Mouse (Mus musculus): ENCODE measurements at regions not wholly inside any gene's neighbourhood (a gene's known extent, or its start where the extent isn't known, plus 50 kb on each side); places are given as distances from the start of the nearest gene placed in this dataset.

DNA sequence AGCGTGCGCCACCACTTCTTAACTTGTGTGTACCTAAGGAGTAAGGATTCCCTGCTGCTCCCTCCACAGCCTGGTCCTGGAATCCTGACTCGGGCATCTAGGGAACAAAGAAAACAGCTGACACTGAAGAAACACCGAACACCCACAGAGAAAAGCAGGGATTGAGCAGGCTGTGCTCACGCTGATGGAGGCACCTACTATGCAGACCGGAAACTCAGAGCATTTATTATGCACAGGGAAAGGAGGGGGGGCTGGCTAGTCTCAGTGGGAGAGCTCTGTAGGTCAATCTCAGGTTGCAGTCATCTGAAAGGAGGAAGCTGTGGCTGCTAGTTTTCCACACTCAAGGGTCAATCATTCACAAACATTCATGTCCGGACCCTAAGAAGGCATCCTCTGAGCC, 300.7 kb upstream of the G2e3 start:
- no peaks in the 10 kb centered on the region for H3K79me2 ChIP-seq (ENCODE audit: control insufficient read depth, insufficient read depth)
- no peak overlapping the region for H3ac ChIP-seq (ENCODE audit: control insufficient read depth, insufficient read length)
- no peaks in the 10 kb centered on the region for H3K36me3 ChIP-seq (ENCODE audit: control insufficient read depth, insufficient read depth)
- H3K4me2 ChIP-seq (ENCODE audit: low read depth) = no peak overlapping the region
- TF ChIP-seq MAX (IDR thresholded peaks at IDR 0.05; ENCODE audit: low read depth) (no peak), TCF3 (IDR thresholded peaks at IDR 0.05; ENCODE audit: insufficient read length, low read depth) (no peak), CEBPB (IDR thresholded peaks at IDR 0.05; ENCODE audit: insufficient read depth, poor library complexity, severe bottlenecking) (no peak), MYOD1 (IDR thresholded peaks at IDR 0.05; ENCODE audit: control insufficient read depth in 1 of 3, insufficient read length in 2 of 3, low read depth in 2 of 3) (no peak), MYOG (IDR thresholded peaks at IDR 0.05; ENCODE audit: control insufficient read depth in 1 of 3, insufficient read depth in 1 of 3, insufficient read length in 2 of 3, low read depth in 2 of 3) (no peak), REST (IDR thresholded peaks at IDR 0.05; ENCODE audit: insufficient read depth, insufficient read length) (no peak), POLR2A (IDR thresholded peaks at IDR 0.05; ENCODE audit: insufficient read length, low read depth) (no peak), E2F4 (IDR thresholded peaks at IDR 0.05; ENCODE audit: insufficient read depth) (no peak), SRF (IDR thresholded peaks at IDR 0.05; ENCODE audit: control insufficient read depth, insufficient read length, low read depth) (no peak), POLR2AphosphoS2 (IDR thresholded peaks at IDR 0.05; ENCODE audit: insufficient read length, low read depth) (no peak), USF1 (IDR thresholded peaks at IDR 0.05; ENCODE audit: low read depth) (no peak), TCF12 (IDR thresholded peaks at IDR 0.05; ENCODE audit: insufficient read depth, poor library complexity, severe bottlenecking) (no peak)
- H3K4me3 ChIP-seq = no peak overlapping the region
- no peaks in the 10 kb centered on the region for H3K27me3 ChIP-seq (ENCODE audit: control insufficient read depth, insufficient read depth, insufficient read length)

DNA sequence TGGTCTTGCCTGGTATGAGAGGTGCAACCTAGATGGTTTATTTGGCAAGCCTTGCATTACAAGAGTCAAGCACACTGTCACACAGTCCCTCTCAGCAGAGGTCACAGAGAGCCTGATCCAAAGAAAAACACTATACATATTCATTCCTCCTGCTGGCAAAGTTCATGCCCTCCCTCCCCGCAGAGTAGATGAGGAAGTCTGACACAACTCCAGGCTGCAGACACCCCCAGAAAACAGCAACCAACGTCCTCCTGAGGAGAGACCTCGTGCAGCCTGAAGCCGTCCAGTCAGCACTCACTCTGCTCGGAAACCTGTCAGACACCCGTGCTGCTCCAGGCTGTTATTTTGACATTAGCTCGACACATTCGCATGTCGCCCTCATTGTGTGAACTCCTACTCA, 302.4 kb upstream of the G2e3 start:
- Histone ChIP-seq H3ac (ENCODE audit: control insufficient read depth, insufficient read length) (no peak overlapping the region), H3K79me2 (ENCODE audit: control insufficient read depth, insufficient read depth) (no peaks in the 10 kb centered on the region), H3K4me3 (no peak overlapping the region), H3K4me2 (ENCODE audit: low read depth) (no peak overlapping the region), H3K27me3 (ENCODE audit: control insufficient read depth, insufficient read depth, insufficient read length) (no peaks in the 10 kb centered on the region), H3K36me3 (ENCODE audit: control insufficient read depth, insufficient read depth) (no peaks in the 10 kb centered on the region)
- TF ChIP-seq E2F4 (IDR thresholded peaks at IDR 0.05; ENCODE audit: insufficient read depth) (no peak), CEBPB (IDR thresholded peaks at IDR 0.05; ENCODE audit: insufficient read depth, poor library complexity, severe bottlenecking) (no peak), POLR2AphosphoS2 (IDR thresholded peaks at IDR 0.05; ENCODE audit: insufficient read length, low read depth) (no peak), TCF3 (IDR thresholded peaks at IDR 0.05; ENCODE audit: insufficient read length, low read depth) (no peak), REST (IDR thresholded peaks at IDR 0.05; ENCODE audit: insufficient read depth, insufficient read length) (no peak), POLR2A (IDR thresholded peaks at IDR 0.05; ENCODE audit: insufficient read length, low read depth) (no peak), MYOD1 (IDR thresholded peaks at IDR 0.05; ENCODE audit: control insufficient read depth in 1 of 3, insufficient read length in 2 of 3, low read depth in 2 of 3) (no peak), SRF (IDR thresholded peaks at IDR 0.05; ENCODE audit: control insufficient read depth, insufficient read length, low read depth) (no peak), MYOG (IDR thresholded peaks at IDR 0.05; ENCODE audit: control insufficient read depth in 1 of 3, insufficient read depth in 1 of 3, insufficient read length in 2 of 3, low read depth in 2 of 3) (no peak), USF1 (IDR thresholded peaks at IDR 0.05; ENCODE audit: low read depth) (no peak), MAX (IDR thresholded peaks at IDR 0.05; ENCODE audit: low read depth) (no peak), TCF12 (IDR thresholded peaks at IDR 0.05; ENCODE audit: insufficient read depth, poor library complexity, severe bottlenecking) (no peak)

DNA sequence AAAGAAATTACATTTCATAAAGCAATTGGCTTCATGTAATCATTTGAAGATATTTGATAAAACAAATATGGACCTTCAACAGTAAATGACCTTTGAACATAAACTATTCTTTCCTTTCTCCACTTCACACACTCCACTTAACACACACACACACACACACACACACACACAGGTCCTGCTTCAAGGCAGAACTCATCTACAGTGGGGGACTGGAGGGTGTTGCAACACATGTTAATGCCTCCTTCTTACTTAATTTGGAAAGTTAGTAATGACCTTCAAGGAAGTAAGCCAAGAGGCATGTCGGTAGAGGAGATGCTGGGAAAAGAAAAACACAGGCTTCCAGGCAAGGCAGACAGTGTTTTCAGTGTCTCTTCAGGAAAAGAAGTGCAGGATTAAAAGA, 302.8 kb upstream of the G2e3 start:
- Histone ChIP-seq H3K36me3 (ENCODE audit: control insufficient read depth, insufficient read depth) (no peaks in the 10 kb centered on the region), H3ac (ENCODE audit: control insufficient read depth, insufficient read length) (no peak overlapping the region), H3K27me3 (ENCODE audit: control insufficient read depth, insufficient read depth, insufficient read length) (no peaks in the 10 kb centered on the region), H3K4me2 (ENCODE audit: low read depth) (no peak overlapping the region), H3K4me3 (no peak overlapping the region), H3K79me2 (ENCODE audit: control insufficient read depth, insufficient read depth) (no peaks in the 10 kb centered on the region)
- TF ChIP-seq E2F4 (IDR thresholded peaks at IDR 0.05; ENCODE audit: insufficient read depth) (no peak), POLR2AphosphoS2 (IDR thresholded peaks at IDR 0.05; ENCODE audit: insufficient read length, low read depth) (no peak), MAX (IDR thresholded peaks at IDR 0.05; ENCODE audit: low read depth) (no peak), MYOD1 (IDR thresholded peaks at IDR 0.05; ENCODE audit: control insufficient read depth in 1 of 3, insufficient read length in 2 of 3, low read depth in 2 of 3) (no peak), SRF (IDR thresholded peaks at IDR 0.05; ENCODE audit: control insufficient read depth, insufficient read length, low read depth) (no peak), POLR2A (IDR thresholded peaks at IDR 0.05; ENCODE audit: insufficient read length, low read depth) (no peak), MYOG (IDR thresholded peaks at IDR 0.05; ENCODE audit: control insufficient read depth in 1 of 3, insufficient read depth in 1 of 3, insufficient read length in 2 of 3, low read depth in 2 of 3) (no peak), CEBPB (IDR thresholded peaks at IDR 0.05; ENCODE audit: insufficient read depth, poor library complexity, severe bottlenecking) (no peak), TCF3 (IDR thresholded peaks at IDR 0.05; ENCODE audit: insufficient read length, low read depth) (no peak), USF1 (IDR thresholded peaks at IDR 0.05; ENCODE audit: low read depth) (no peak), REST (IDR thresholded peaks at IDR 0.05; ENCODE audit: insufficient read depth, insufficient read length) (no peak), TCF12 (IDR thresholded peaks at IDR 0.05; ENCODE audit: insufficient read depth, poor library complexity, severe bottlenecking) (no peak)

DNA sequence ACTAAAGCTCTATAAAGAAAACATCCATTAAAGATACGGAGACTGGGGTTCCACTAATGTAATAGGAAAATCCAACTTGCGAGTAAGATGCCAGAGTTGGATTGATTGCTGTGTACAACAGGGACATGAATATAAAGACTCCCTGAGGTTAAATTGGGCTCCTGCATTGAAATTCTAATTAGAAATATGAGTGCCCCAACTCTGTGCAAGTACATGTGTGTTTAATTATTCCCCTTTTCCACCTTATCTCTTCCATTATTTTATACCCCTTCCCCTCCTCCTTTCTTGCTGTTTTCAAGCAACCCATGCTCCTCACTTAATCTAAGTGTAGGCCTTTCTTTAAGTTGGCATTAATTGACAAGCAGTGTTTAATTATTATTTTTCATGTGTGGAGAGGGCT, 315.7 kb upstream of the G2e3 start:
- no peaks in the 10 kb centered on the region for H3K27me3 ChIP-seq (ENCODE audit: control insufficient read depth, insufficient read depth, insufficient read length)
- H3K4me3 ChIP-seq = no peak overlapping the region
- no peak overlapping the region for H3ac ChIP-seq (ENCODE audit: control insufficient read depth, insufficient read length)
- no peaks in the 10 kb centered on the region for H3K36me3 ChIP-seq (ENCODE audit: control insufficient read depth, insufficient read depth)
- no peaks in the 10 kb centered on the region for H3K79me2 ChIP-seq (ENCODE audit: control insufficient read depth, insufficient read depth)
- TF ChIP-seq MYOG (IDR thresholded peaks at IDR 0.05; ENCODE audit: control insufficient read depth in 1 of 3, insufficient read depth in 1 of 3, insufficient read length in 2 of 3, low read depth in 2 of 3) (no peak), TCF3 (IDR thresholded peaks at IDR 0.05; ENCODE audit: insufficient read length, low read depth) (no peak), E2F4 (IDR thresholded peaks at IDR 0.05; ENCODE audit: insufficient read depth) (no peak), USF1 (IDR thresholded peaks at IDR 0.05; ENCODE audit: low read depth) (no peak), TCF12 (IDR thresholded peaks at IDR 0.05; ENCODE audit: insufficient read depth, poor library complexity, severe bottlenecking) (no peak), SRF (IDR thresholded peaks at IDR 0.05; ENCODE audit: control insufficient read depth, insufficient read length, low read depth) (no peak), POLR2A (IDR thresholded peaks at IDR 0.05; ENCODE audit: insufficient read length, low read depth) (no peak), MAX (IDR thresholded peaks at IDR 0.05; ENCODE audit: low read depth) (no peak), CEBPB (IDR thresholded peaks at IDR 0.05; ENCODE audit: insufficient read depth, poor library complexity, severe bottlenecking) (no peak), POLR2AphosphoS2 (IDR thresholded peaks at IDR 0.05; ENCODE audit: insufficient read length, low read depth) (no peak), REST (IDR thresholded peaks at IDR 0.05; ENCODE audit: insufficient read depth, insufficient read length) (no peak), MYOD1 (IDR thresholded peaks at IDR 0.05; ENCODE audit: control insufficient read depth in 1 of 3, insufficient read length in 2 of 3, low read depth in 2 of 3) (no peak)
- H3K4me2 ChIP-seq (ENCODE audit: low read depth) = no peak overlapping the region

Measured in myocyte (in vitro differentiated cells).